11 mouse cellular contexts compared by ENCODE assay signal in the genomic region with DNA sequence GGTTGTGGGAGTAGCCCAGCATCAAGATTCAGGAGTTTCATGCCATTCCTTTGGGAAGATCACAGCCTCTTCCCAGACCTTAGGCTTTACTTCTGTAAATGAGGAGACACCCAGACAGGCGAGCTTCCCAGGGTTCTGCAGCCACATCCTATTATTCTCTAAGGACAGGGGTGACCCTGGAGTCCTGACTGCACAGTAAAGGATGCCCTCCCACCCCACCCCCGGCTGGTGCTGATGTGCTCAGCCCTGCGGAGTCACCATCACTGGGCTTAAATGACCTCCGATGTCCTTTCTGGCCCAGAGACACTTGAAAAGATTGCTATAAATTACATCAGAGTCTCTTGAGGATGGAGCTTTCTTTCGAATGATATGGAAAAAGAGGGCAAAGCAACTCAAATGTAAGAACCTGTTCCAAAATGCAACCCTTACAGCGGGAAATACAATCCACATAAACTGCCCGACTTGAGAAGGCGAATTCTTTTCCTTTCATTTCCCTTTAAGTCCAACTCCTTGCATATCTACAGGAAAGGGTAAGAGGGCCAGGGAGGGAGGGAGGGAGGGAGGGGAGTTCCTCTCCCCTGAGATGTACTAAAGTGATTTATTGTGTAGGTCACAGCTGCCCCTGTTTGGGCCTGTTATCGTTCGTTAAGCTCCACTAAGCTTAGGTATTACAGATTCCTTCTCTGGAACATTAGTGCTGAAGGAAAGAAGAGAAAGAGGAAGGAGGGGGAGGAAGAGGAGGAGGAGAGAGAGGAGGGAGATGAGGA. TPM values are rescaled to one million over a fixed set of nuclear protein-coding genes. Genes with fewer than 3 reads are reported as not detected.
DNase-seq lines count a peak whose midpoint lies in the region; ATAC-seq and TF ChIP-seq lines count a peak whose summit lies in the region.
"Had no signal": no experiment of that assay in that cellular context is flagged by ENCODE, and none has a peak within 500 bp of the region (broad histone marks: within the 10 kb centered on the region; RNA-seq: fewer than 3 reads in every experiment).

No protein-coding gene starts in this region.

- TF ChIP-seq CTCF in heart, postnatal 0 days (IDR thresholded peaks at IDR 0.05; ENCODE audit: low read depth): no peak
- TF ChIP-seq CTCF in midbrain, postnatal 0 days (IDR thresholded peaks at IDR 0.05): no peak

- peaks cover 6% of the 10 kb centered on the region; the same call in 1 of the 2 replicates for H3K27me3 ChIP-seq in heart, postnatal 0 days (ENCODE audit: control insufficient read depth, insufficient read depth, low read length)
- peaks cover 2% of the 10 kb centered on the region; the same call in 1 of the 2 replicates for H3K27me3 ChIP-seq in midbrain, embryonic 11.5 days (ENCODE audit: control insufficient read depth, insufficient read depth, low read length)
- H3K27me3 ChIP-seq in midbrain, postnatal 0 days (ENCODE audit: insufficient read depth, low read length): no peaks in the 10 kb centered on the region
- no peaks in the 10 kb centered on the region for H3K27me3 ChIP-seq in neural tube, embryonic 14.5 days (ENCODE audit: control insufficient read depth, insufficient read depth, low read length)

- H3K27ac ChIP-seq in heart, postnatal 0 days (ENCODE audit: low read depth): no peak overlapping the region
- H3K27ac ChIP-seq in midbrain, embryonic 11.5 days (ENCODE audit: low read depth, low read length): no peak overlapping the region
- no peak overlapping the region for H3K27ac ChIP-seq in midbrain, postnatal 0 days (ENCODE audit: low read depth, low read length)
- H3K27ac ChIP-seq in neural tube, embryonic 14.5 days (ENCODE audit: low read depth, low read length): no peak overlapping the region; the same call in 1 of the 2 replicates
- H3K27ac ChIP-seq: layer of hippocampus, adult 2 months had no signal

- TF ChIP-seq EP300 in heart, postnatal 0 days (IDR thresholded peaks at IDR 0.05; ENCODE audit: low read depth): no peak

- H3K9me3 ChIP-seq in heart, postnatal 0 days (replicated peaks; ENCODE audit: control insufficient read depth, low read length): no peaks in the 10 kb centered on the region
- no peaks in the 10 kb centered on the region for H3K9me3 ChIP-seq in midbrain, embryonic 11.5 days (ENCODE audit: control insufficient read depth, low read length)
- H3K9me3 ChIP-seq in midbrain, postnatal 0 days (ENCODE audit: low read length): no peaks in the 10 kb centered on the region
- H3K9me3 ChIP-seq in neural tube, embryonic 14.5 days (ENCODE audit: control insufficient read depth, low read length): no peaks in the 10 kb centered on the region

- WGBS in heart, postnatal 0 days: 34% methylated on average over 10 of the region's 10 CpGs
- 30% methylated on average over 10 of the region's 10 CpGs for WGBS in midbrain, embryonic 11.5 days
- WGBS in midbrain, postnatal 0 days: 39% methylated on average over 10 of the region's 10 CpGs
- WGBS in neural tube, embryonic 14.5 days: 12% methylated on average over 10 of the region's 10 CpGs

- intact Hi-C loops in heart, postnatal 36 days (cut with DNase I): loop anchor here (2.0 kb wide), 1 partner anchor 32 kb away; no protein-coding TSS in a partner anchor

- no peak for DNase-seq in heart, postnatal 0 days (ENCODE audit: low spot score)
- no peak for DNase-seq in heart, postnatal 36 days
- no peak for DNase-seq in midbrain, embryonic 11.5 days (ENCODE audit: low spot score, missing footprints)
- no peak for DNase-seq in midbrain, postnatal 0 days (ENCODE audit: low spot score)
- DNase-seq in forelimb bud, embryonic 11.5 days (ENCODE audit: low read depth, low spot score): peak; percentile 63
- no peak for DNase-seq in spleen, adult 18-20 months
- no peak for DNase-seq in layer of hippocampus, postnatal 25 days (ENCODE audit: extremely low spot score in 1 of 2, low spot score in 1 of 2)
- DNase-seq: liver, postnatal 0 days; thymus, postnatal 4 days had no signal

- no peak overlapping the region for H3K4me3 ChIP-seq in heart, postnatal 0 days (ENCODE audit: low read depth, low read length)
- H3K4me3 ChIP-seq in midbrain, embryonic 11.5 days (ENCODE audit: low read depth, low read length): no peak overlapping the region
- H3K4me3 ChIP-seq in midbrain, postnatal 0 days (ENCODE audit: low read depth, low read length): no peak overlapping the region
- no peak overlapping the region for H3K4me3 ChIP-seq in neural tube, embryonic 14.5 days (ENCODE audit: low read depth, low read length)
- H3K4me3 ChIP-seq: layer of hippocampus, adult 2 months had no signal

- H3K4me1 ChIP-seq in heart, postnatal 0 days (ENCODE audit: control insufficient read depth, insufficient read depth): no peaks in the 10 kb centered on the region
- H3K4me1 ChIP-seq in midbrain, embryonic 11.5 days (ENCODE audit: control insufficient read depth, insufficient read depth, low read length): peaks cover 7% of the 10 kb centered on the region; the same call in 1 of the 2 replicates
- no peaks in the 10 kb centered on the region for H3K4me1 ChIP-seq in midbrain, postnatal 0 days (ENCODE audit: insufficient read depth, low read length)
- 0 out of 2 replicates have a peak, but pooled peaks cover 3% of the 10 kb centered on the region for H3K4me1 ChIP-seq in neural tube, embryonic 14.5 days (ENCODE audit: control insufficient read depth, insufficient read depth, low read length)

- no peak for ATAC-seq in heart, postnatal 0 days (ENCODE audit: insufficient read depth, low read depth)
- peak; percentile 44; the same call in 1 of the 2 replicates for ATAC-seq in midbrain, embryonic 11.5 days (ENCODE audit: low FRiP score)
- ATAC-seq in midbrain, postnatal 0 days (ENCODE audit: low FRiP score): no peak
- peak; percentile 80; the same call in 1 of the 2 replicates for ATAC-seq in neural tube, embryonic 14.5 days (ENCODE audit: low read depth)
- ATAC-seq: liver, postnatal 0 days had no signal

- H3K9ac ChIP-seq in heart, postnatal 0 days (replicated peaks; ENCODE audit: low read depth, low read length): no peak overlapping the region; the same call in 1 of the 2 replicates
- no peak overlapping the region for H3K9ac ChIP-seq in midbrain, embryonic 11.5 days (ENCODE audit: low read length)
- H3K9ac ChIP-seq in midbrain, postnatal 0 days (replicated peaks; ENCODE audit: low read length, poor library complexity, severe bottlenecking): no peak overlapping the region
- no peak overlapping the region for H3K9ac ChIP-seq in neural tube, embryonic 14.5 days (replicated peaks; ENCODE audit: low read depth, low read length)
- H3K9ac ChIP-seq: liver, postnatal 0 days had no signal

- H3K36me3 ChIP-seq in heart, postnatal 0 days (replicated peaks; ENCODE audit: control insufficient read depth, insufficient read depth, low read length): no peaks in the 10 kb centered on the region
- H3K36me3 ChIP-seq in midbrain, embryonic 11.5 days (ENCODE audit: control insufficient read depth, insufficient read depth, low read length): no peaks in the 10 kb centered on the region
- no peaks in the 10 kb centered on the region for H3K36me3 ChIP-seq in midbrain, postnatal 0 days (ENCODE audit: insufficient read depth, low read length)
- H3K36me3 ChIP-seq in neural tube, embryonic 14.5 days (ENCODE audit: control insufficient read depth, insufficient read depth, low read length): no peaks in the 10 kb centered on the region

- H3K4me2 ChIP-seq in heart, postnatal 0 days (ENCODE audit: low read depth, low read length): peak overlapping the region; percentile 21
- H3K4me2 ChIP-seq in midbrain, embryonic 11.5 days: no peak overlapping the region
- H3K4me2 ChIP-seq in midbrain, postnatal 0 days (ENCODE audit: low read depth, low read length, poor library complexity, severe bottlenecking): no peak overlapping the region
- H3K4me2 ChIP-seq in neural tube, embryonic 14.5 days (ENCODE audit: low read depth, low read length): no peak overlapping the region

RNA-seq across cellular contexts. Expression of a gene that starts 38.1 kb away (rescaled TPM):
- 19.3 and 20.9 TPM in 2 replicates for total RNA-seq in heart, postnatal 0 days (2014; rRNA removed; ENCODE audit: low replicate concordance)
- 24.9 and 27.2 TPM in 2 replicates for polyA plus RNA-seq in heart, postnatal 0 days (2015; fragmentation: Nextera tagmentation; extraction: Ambion mirVana)
- total RNA-seq in heart, postnatal 36 days (2021): 10 to 100 TPM; 20.6 to 27.4 TPM
- 30.4 and 33.6 TPM in 2 replicates for polyA plus RNA-seq in midbrain, embryonic 11.5 days (2014; fragmentation: Nextera tagmentation; extraction: Ambion mirVana)
- total RNA-seq in midbrain, postnatal 0 days (2014; rRNA removed): 10.2 and 10.3 TPM in 2 replicates
- polyA plus RNA-seq in midbrain, postnatal 0 days (2015; fragmentation: Nextera tagmentation; extraction: Ambion mirVana): 9.2 and 13.0 TPM in 2 replicates
- 8.1 and 12.7 TPM in 2 replicates for polyA plus RNA-seq in neural tube, embryonic 14.5 days (2014; fragmentation: Nextera tagmentation; extraction: Ambion mirVana)
- total RNA-seq in layer of hippocampus, postnatal 25 days (2021): 10 to 100 TPM; 18.0 to 24.2 TPM

Comparison
In these comparisons a context has a peak if more than half of its experiments do, and no peak if none do; other contexts are left out.
1. ATAC-seq: peak in midbrain, embryonic 11.5 days (single experiment) and neural tube, embryonic 14.5 days (single experiment); none in heart, postnatal 0 days (single experiment) and midbrain, postnatal 0 days (single experiment).